Mouse (Mus musculus) liver, postnatal 0 days (tissue): ENCODE measurements at regions not wholly inside any gene's neighbourhood (a gene's known extent, or its start where the extent isn't known, plus 50 kb on each side); places are given as distances from the start of the nearest gene placed in this dataset.

Experiments used
- CTCF ChIP-seq: sonication (generic); IDR thresholded peaks from 2 replicates; pipeline ENCODE4 v1.5.1; 2016; ENCODE audit warnings: antibody characterized with exemption, low read depth
- EP300 ChIP-seq: IDR thresholded peaks from 2 replicates; pipeline ENCODE4 v1.6.1; 2016; ENCODE audit warnings: antibody characterized with exemption, low read depth, mild to moderate bottlenecking

DNA sequence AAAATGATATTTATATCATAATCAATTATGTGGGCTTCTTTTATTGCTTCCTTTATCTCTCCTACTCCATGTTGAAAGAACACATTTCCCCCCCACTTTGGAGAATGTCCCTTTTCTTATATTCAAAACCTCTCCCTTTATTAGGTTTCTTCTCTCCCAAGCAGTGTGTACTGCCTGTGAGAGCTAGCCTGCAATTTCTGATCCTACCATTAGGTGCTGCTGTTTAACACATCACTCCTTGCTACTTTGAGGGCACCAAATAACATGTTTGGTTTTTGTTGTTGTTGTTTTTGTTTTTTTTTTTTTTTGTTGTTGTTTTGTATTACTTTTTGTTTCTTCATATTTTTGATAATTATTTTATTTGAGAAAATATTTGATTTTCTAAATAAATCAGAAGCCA lies 336.9 kb downstream of the Bcl11a start:
- peak; percentile 64 for TF ChIP-seq CTCF
- TF ChIP-seq EP300 = no peak
